Mouse (Mus musculus) midbrain, embryonic 16.5 days (tissue): ENCODE data around the gene Olfr275. TPM values are rescaled to one million over a fixed set of nuclear protein-coding genes. Genes with fewer than 3 reads are reported as not detected.
"Not testable (repeated sequence)": the region's sequence is repeated elsewhere in the genome, so short reads cannot be mapped to it uniquely, and the experiment has no call there.

ENCODE experiments used
- ATAC-seq: fragments of 200-750 bp; cut with Nextera tagmentation; 2 replicates; pipeline ENCODE4 v1.8.0; 2017; ENCODE audit warnings: moderate TSS enrichment
- H3K27ac ChIP-seq: fragments of 300-500 bp; sonication (generic); 2 replicates; pipeline ENCODE4 v1.5.1; 2014; ENCODE audit warnings: mild to moderate bottlenecking, low read length, mixed read lengths
- H3K27me3 ChIP-seq: fragments of 300-500 bp; sonication (generic); 2 replicates; pipeline ENCODE4 v1.6.1; 2014; ENCODE audit warnings: low read depth, low read length, mixed read lengths; ENCODE audit not compliant: control insufficient read depth, insufficient read depth
- H3K36me3 ChIP-seq: fragments of 300-500 bp; sonication (generic); 2 replicates; pipeline ENCODE4 v1.6.1; 2014; ENCODE audit warnings: mild to moderate bottlenecking, low read length, moderate library complexity, mixed read lengths; ENCODE audit not compliant: control insufficient read depth, insufficient read depth
- H3K4me1 ChIP-seq: fragments of 300-500 bp; sonication (generic); 2 replicates; pipeline ENCODE4 v1.6.1; 2014; ENCODE audit warnings: mild to moderate bottlenecking, low read length, mixed read lengths; ENCODE audit not compliant: control insufficient read depth, insufficient read depth
- H3K4me2 ChIP-seq: fragments of 300-500 bp; sonication (generic); 2 replicates; pipeline ENCODE4 v1.6.1; 2014; ENCODE audit warnings: mild to moderate bottlenecking, low read length, mixed read lengths
- H3K4me3 ChIP-seq: fragments of 300-500 bp; sonication (generic); 2 replicates; pipeline ENCODE4 v1.5.1; 2014; ENCODE audit warnings: low read depth, mild to moderate bottlenecking, low read length, moderate library complexity, mixed read lengths
- H3K9ac ChIP-seq: fragments of 300-500 bp; sonication (generic); 2 replicates; pipeline ENCODE4 v1.6.1; 2014; ENCODE audit warnings: low read depth, low read length, mixed read lengths
- H3K9me3 ChIP-seq: fragments of 300-500 bp; sonication (generic); replicated peaks from 2 replicates; pipeline ENCODE4 v1.6.1; 2014; ENCODE audit warnings: mild to moderate bottlenecking, low read length, mixed read lengths; ENCODE audit not compliant: control insufficient read depth, poor library complexity, severe bottlenecking
- WGBS: fragments of 180-500 bp; shearing (Covaris S2); extraction: QIAGEN DNeasy Blood & Tissue Kit; methylation state at CpG from one replicate; pipeline ENCODE4 v1.1.7; 2014; 5-methylcytosine and 5-hydroxymethylcytosine counted together
- polyA plus RNA-seq: library from polyadenylated mRNA; unstranded; fragments of >200 nt; fragmentation: Nextera tagmentation; extraction: Ambion mirVana; gene quantifications from 2 replicates; pipeline ENCODE4 v1.2.1, GENCODE M21; 2015

Olfr275 gene
- not detected in 2 replicates for polyA plus RNA-seq

DNA sequence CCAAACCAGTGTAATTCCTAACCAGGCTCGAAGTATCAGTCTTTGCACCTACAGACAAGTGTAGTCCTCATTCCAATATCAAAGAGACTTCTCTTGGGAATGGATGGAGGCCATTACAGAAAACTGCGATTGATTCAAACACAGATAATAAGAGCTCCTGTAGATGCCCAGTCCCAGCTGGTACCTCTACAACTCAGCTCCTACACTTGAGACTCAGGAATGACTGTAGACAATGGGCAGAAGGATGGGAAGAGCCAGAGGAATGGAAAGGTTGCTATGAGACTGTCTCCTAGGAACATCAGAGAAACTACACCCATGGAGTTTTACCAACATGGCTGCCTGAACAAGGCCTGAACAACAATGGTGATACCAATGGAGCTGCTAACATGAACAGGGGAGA, at the start of gene Olfr275:
TSS of gene Olfr275 (plus strand) at position 301 of the 400 bp plus-strand sequence.
- no peaks in the 10 kb centered on the region for H3K9me3 ChIP-seq
- no peak for ATAC-seq
- H3K27ac ChIP-seq = no peak within 1 kb of the TSS
- no peak within 1 kb of the TSS for H3K4me2 ChIP-seq
- no peak within 1 kb of the TSS for H3K9ac ChIP-seq
- H3K36me3 ChIP-seq = no peaks in the 10 kb centered on the region
- H3K4me3 ChIP-seq = no peak within 1 kb of the TSS
- no peaks in the 10 kb centered on the region for H3K4me1 ChIP-seq
- WGBS = 81% methylated on average over 2 of the region's 2 CpGs
- H3K27me3 ChIP-seq = no peaks in the 10 kb centered on the region

DNA sequence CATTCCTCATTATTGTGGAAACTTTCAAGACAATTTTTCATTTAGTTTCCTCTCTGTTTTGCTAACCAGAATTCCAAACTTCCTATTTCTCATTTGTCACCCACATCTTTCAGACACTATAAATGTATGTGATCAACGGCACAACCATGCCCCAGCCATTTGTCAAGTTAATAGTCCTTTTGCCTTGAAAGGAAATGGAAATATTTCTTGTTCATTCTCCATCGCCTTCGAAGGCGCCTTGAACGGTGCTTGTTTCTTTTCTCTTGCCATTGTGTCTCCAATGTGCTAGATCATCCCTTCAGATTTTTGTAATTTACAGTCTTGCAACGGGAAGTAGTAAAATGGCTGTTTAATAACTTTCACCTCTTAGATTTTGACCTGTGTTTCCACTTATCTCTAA, 48.8 kb upstream of the Olfr275 start:
- WGBS = 95% methylated on average over 6 of the region's 6 CpGs
- H3K27me3 ChIP-seq = no peaks in the 10 kb centered on the region
- no peaks in the 10 kb centered on the region for H3K4me1 ChIP-seq
- H3K27ac ChIP-seq = no peak overlapping the region
- no peak overlapping the region for H3K9ac ChIP-seq
- no peak for ATAC-seq
- no peak overlapping the region for H3K4me3 ChIP-seq
- no peaks in the 10 kb centered on the region for H3K36me3 ChIP-seq
- H3K9me3 ChIP-seq = no peaks in the 10 kb centered on the region
- no peak overlapping the region for H3K4me2 ChIP-seq

DNA sequence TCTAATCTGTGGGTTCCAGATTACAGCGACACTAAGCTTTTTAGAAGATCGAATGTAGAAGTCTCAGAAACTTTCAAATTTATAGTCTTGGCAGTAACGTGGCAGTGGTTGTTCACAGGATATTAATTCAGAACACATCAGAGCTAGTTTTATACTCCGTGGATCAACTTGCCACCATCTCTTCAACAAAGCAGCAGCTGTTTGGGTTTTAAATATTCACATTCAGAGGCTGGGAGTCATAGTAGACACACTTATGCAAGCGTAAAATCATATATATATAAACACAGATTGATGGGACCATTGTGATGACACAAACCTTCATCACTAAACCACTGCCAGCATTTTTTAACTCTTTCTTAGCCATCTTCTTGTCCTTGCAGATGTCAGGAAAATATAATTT, 42.2 kb upstream of the Olfr275 start:
- ATAC-seq = no peak
- Histone ChIP-seq H3K27ac (no peak overlapping the region), H3K4me1 (no peaks in the 10 kb centered on the region), H3K4me2 (no peak overlapping the region), H3K27me3 (no peaks in the 10 kb centered on the region), H3K36me3 (no peaks in the 10 kb centered on the region), H3K9me3 (no peaks in the 10 kb centered on the region), H3K9ac (no peak overlapping the region), H3K4me3 (no peak overlapping the region)
- 74% methylated on average over 5 of the region's 5 CpGs for WGBS

DNA sequence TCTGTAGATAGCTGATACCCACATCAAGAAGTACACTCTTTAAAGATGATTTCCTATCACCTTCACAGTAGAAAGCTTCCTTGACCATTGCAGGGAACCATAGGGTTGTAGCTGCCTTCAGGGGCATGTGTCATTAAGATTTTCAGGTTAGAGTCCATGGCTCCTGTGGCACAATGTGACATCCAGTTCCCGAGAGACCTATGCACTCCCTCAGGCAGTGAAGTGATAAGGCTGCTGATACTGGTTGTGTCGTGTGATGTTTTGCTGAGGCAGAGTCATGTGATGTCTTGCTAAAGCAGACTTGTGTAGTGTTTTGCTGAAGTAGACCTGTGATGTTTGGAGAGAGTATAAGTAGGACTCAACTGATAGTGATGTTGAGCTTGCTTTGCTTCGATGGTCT, 14.4 kb upstream of the Olfr275 start:
- Histone ChIP-seq H3K36me3 (no peaks in the 10 kb centered on the region), H3K9me3 (no peaks in the 10 kb centered on the region), H3K4me2 (no peak overlapping the region), H3K4me1 (no peaks in the 10 kb centered on the region), H3K27me3 (no peaks in the 10 kb centered on the region), H3K9ac (no peak overlapping the region), H3K27ac (no peak overlapping the region), H3K4me3 (no peak overlapping the region)
- 89% methylated on average over 3 of the region's 3 CpGs for WGBS
- ATAC-seq = no peak

DNA sequence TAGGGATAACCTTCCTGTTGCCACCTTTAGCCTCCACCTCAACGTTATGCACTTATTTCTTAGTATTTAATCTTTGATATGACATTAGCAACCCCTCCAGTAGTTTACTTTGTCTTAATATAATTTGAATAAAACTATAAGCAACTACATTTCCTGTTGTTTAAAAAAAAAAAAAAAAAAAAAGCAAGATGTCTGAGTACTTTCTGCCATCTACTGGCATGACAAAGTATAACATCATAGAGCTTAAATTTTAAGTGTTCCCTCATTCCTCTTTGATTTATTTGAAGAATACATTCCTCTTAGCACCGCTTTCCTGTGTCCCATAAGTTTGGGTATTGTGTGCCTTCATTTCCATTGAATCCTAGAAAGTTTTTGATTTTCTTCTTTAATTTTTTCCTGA, 2.5 kb upstream of the Olfr275 start:
- no peak overlapping the region for H3K4me2 ChIP-seq
- H3K9ac ChIP-seq = no peak overlapping the region
- ATAC-seq = no peak
- H3K27me3 ChIP-seq = no peaks in the 10 kb centered on the region
- no peaks in the 10 kb centered on the region for H3K36me3 ChIP-seq
- no peaks in the 10 kb centered on the region for H3K9me3 ChIP-seq
- H3K4me1 ChIP-seq = no peaks in the 10 kb centered on the region
- no peak overlapping the region for H3K27ac ChIP-seq
- 44% methylated on average over 2 of the region's 2 CpGs for WGBS
- no peak overlapping the region for H3K4me3 ChIP-seq

DNA sequence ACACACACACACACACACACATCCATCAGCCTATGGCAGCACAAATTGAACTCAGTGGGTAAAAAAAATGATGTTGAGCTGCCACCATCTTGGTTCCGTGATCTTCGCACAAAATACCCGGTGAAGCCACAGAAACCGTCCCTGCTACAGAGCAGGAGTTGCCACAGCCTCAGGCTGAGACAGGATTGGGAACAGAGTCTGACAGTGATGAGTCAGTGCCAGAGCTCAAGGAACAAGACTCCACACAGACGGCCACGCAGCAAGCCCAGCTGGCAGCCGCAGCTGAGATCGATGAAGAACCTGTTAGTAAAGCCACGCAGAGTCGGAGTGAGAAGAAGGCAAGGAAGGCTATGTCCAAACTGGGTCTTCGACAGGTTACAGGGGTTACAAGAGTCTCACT, 7.0 kb downstream of the Olfr275 start:
- 98% methylated on average over 11 of the region's 11 CpGs for WGBS
- Histone ChIP-seq H3K9ac (no peak overlapping the region), H3K4me2 (no peak overlapping the region), H3K27ac (no peak overlapping the region), H3K27me3 (no peaks in the 10 kb centered on the region), H3K9me3 (peaks cover 5% of the 10 kb centered on the region; the same call in 1 of the 2 replicates), H3K36me3 (no peaks in the 10 kb centered on the region), H3K4me1 (no peaks in the 10 kb centered on the region), H3K4me3 (no peak overlapping the region)
- ATAC-seq = no peak

DNA sequence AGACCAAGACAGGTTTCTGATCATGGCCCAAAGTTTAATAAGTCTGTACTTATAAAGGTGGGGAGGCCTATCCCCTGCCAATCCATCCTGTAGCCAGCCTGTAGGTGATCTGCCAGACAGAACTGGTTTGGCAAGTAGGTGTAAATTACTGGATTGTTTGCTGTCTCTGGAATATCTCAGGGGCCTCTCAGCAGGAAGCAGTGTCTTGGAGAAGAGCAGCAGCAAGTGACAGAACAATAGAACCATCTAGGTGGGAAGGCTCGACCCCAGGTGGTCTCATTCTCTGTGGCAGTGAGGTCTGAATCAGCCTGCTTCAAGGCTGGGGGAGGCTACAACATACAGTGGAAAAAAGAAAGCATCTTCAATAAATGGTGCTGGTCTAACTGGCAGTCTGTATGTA, 31.0 kb downstream of the Olfr275 start:
- not testable (repeated sequence) for H3K36me3 ChIP-seq, H3K9me3 ChIP-seq, ATAC-seq, H3K4me1 ChIP-seq, H3K4me3 ChIP-seq, H3K27me3 ChIP-seq, H3K4me2 ChIP-seq, H3K27ac ChIP-seq, H3K9ac ChIP-seq
- WGBS = 46% methylated on average over 1 of the region's 1 CpGs

DNA sequence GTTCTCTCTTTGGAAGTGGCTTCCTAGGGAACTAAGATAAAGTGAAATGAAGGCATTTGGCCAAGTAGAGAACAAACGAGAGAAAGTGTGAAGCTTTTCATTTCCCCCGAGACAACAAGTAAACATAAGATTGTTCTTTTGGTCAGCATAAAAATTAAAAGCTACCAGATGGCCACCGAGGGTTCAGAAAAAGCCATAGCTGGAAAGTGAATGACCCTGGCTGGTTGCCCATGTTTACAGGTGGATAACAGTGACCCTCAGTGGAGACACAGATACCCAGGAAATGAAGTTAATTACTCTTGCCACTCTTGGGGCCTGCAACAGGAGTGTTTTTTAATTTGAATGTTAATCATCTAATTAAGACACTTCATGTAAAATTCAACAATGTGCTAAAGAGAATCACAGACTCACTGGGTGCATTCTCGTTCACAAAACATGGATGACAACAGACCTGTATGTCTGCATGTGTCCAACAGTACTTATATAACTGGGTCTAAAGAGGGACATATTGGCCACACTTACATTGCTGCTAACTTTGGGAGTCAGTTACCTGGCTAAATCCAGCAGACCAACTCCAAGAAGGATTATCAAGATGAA, 34.7 kb downstream of the Olfr275 start:
- no peaks in the 10 kb centered on the region for H3K9me3 ChIP-seq
- no peak overlapping the region for H3K4me2 ChIP-seq
- 54% methylated on average over 4 of the region's 4 CpGs for WGBS
- no peak overlapping the region for H3K4me3 ChIP-seq
- no peaks in the 10 kb centered on the region for H3K4me1 ChIP-seq
- H3K9ac ChIP-seq = no peak overlapping the region
- H3K36me3 ChIP-seq = no peaks in the 10 kb centered on the region
- no peak overlapping the region for H3K27ac ChIP-seq
- ATAC-seq = no peak
- no peaks in the 10 kb centered on the region for H3K27me3 ChIP-seq

DNA sequence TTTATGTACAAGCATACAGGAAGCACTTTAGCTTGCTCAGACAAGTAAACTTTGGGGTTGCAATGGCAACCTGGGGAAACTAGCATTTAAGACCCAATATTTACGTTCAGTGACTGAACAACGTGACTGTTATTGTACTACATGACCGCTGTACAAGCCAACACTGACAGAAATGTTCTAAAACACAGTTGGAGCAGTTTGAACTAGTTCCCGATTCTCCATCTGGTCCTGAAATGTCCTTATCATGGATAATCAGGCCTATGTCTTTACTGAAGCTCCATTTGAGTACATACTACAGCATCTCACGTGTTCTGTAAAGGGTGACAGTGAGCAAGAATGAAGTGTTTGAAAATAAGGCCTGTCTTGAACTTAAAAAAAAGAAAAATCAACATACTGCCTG, 35.3 kb downstream of the Olfr275 start:
- ATAC-seq = no peak
- WGBS = 90% methylated on average over 5 of the region's 5 CpGs
- Histone ChIP-seq H3K27me3 (no peaks in the 10 kb centered on the region), H3K4me3 (no peak overlapping the region), H3K4me1 (no peaks in the 10 kb centered on the region), H3K36me3 (no peaks in the 10 kb centered on the region), H3K4me2 (no peak overlapping the region), H3K9ac (no peak overlapping the region), H3K27ac (no peak overlapping the region), H3K9me3 (no peaks in the 10 kb centered on the region)
